Mouse (Mus musculus): ENCODE measurements around the gene Pheta2. TPM values are rescaled to one million over a fixed set of nuclear protein-coding genes. Genes with fewer than 3 reads are reported as not detected.

Pheta2 gene
- polyA plus RNA-seq, 1 experiment from 2014 or later = 3.0 TPM

DNA sequence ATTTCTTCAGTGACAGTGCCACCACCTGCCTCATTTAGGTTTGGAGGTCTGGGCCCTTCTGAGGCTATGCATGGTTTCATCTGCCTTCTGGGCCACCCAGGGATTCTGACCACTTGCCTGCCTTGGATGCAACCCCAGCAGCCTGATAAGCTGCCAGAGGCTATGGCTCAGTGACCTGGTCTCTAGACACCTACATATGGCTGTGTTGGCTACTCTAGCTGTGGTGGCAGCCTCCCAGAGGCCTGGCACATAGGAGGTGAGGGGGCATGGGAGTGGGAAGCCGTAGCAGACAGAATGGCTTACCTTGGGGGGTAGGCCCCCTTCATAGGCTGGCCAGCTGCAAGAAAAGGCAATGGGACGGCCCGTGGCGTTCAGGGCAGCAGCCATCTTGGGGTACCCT is 3.5 kb upstream of the Pheta2 start:
- H3K4me2 ChIP-seq = no peak overlapping the region
- WGBS = 99% methylated on average over 4 of the region's 4 CpGs
- H3K4me3 ChIP-seq = no peak overlapping the region
- peaks cover 23% of the 10 kb centered on the region for H3K4me1 ChIP-seq (replicated peaks)
- H3K9ac ChIP-seq = no peak overlapping the region
- H3K36me3 ChIP-seq = peaks cover 30% of the 10 kb centered on the region
- H3K27ac ChIP-seq (replicated peaks) = no peak overlapping the region
- no peak for ATAC-seq (ENCODE audit: low read depth)
- no peaks in the 10 kb centered on the region for H3K9me3 ChIP-seq
- H3K27me3 ChIP-seq = peaks cover 8% of the 10 kb centered on the region

DNA sequence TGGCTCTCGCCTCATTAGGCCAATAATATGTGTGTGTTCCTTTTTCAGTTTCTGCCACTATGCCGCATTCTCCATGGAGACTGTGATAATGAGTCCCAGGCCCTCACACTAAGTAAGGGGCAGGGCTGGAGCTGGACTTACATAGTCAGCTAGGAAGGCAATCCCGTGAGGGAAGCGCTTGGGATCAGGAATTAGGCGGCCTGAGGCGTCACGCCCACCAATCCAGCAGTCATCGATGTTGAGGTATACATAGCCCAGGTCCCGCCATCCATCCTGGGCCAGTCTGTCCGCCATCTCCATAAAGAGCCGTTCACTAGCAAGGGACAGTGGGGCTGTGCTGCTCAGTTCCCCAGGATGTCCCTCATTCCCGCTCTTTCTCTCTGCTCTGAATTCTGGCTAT is 2.1 kb upstream of the Pheta2 start:
- H3K36me3 ChIP-seq = peaks cover 26% of the 10 kb centered on the region
- H3K4me1 ChIP-seq (replicated peaks) = peaks cover 32% of the 10 kb centered on the region
- H3K4me2 ChIP-seq = peak overlapping the region; percentile 9; the same call in 1 of the 2 replicates
- peak overlapping the region; percentile 73; the same call in 1 of the 2 replicates for H3K9ac ChIP-seq
- H3K9me3 ChIP-seq = no peaks in the 10 kb centered on the region
- no peak overlapping the region for H3K4me3 ChIP-seq
- H3K27me3 ChIP-seq = peaks cover 19% of the 10 kb centered on the region
- no peak overlapping the region for H3K27ac ChIP-seq (replicated peaks)
- WGBS = 62% methylated on average over 12 of the region's 12 CpGs
- ATAC-seq (ENCODE audit: low read depth) = no peak

DNA sequence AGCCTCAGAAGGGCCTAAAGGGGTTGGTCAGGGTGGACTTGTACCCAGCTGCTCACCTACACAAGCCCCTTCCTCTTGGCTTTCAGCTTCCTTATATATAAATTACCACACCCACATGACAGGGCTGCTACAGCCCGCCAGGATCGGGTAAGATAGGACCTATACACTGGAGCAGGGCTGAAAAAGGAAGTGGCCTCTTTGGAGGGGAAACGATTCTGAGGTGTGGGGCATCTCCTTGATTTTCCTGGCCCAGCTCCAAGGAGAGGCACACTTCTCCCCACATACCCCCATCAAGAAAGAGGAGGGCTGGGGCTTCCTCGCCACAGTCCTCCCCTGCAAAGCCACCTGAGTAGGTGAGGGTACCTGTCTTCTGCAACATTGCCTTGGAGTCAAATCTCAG is 867 bp upstream of the Pheta2 start:
- no peak for ATAC-seq (ENCODE audit: low read depth)
- H3K36me3 ChIP-seq = peaks cover 21% of the 10 kb centered on the region
- peaks cover 39% of the 10 kb centered on the region for H3K4me1 ChIP-seq (replicated peaks)
- H3K9me3 ChIP-seq = no peaks in the 10 kb centered on the region
- WGBS = 42% methylated on average over 4 of the region's 4 CpGs
- H3K27ac ChIP-seq (replicated peaks) = no peak overlapping the region
- peak overlapping the region; percentile 65 for H3K4me2 ChIP-seq
- H3K4me3 ChIP-seq = peak overlapping the region; percentile 58
- H3K27me3 ChIP-seq = peaks cover 25% of the 10 kb centered on the region
- peak overlapping the region; percentile 73 for H3K9ac ChIP-seq

DNA sequence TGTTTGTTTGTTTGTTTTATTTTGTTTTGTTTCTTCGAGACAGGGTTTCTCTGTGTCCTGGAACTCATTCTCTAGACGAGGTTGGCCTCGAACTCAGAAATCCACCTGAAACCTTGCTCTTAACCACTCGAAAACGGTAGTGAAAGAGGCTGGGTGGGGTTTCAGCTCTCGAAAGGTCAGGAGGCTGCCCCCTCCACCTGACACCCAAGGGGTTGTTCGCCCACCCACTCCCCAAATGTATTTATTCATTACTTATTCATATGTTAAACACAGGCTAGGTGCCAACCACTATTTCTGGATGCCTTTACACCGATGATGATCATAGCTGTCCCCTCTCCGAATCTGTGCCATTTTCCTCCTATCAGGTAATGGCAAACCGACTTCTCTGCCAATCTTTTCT is 408 bp downstream of the Pheta2 start:
- no peak; the same call in 1 of the 2 replicates for ATAC-seq (ENCODE audit: low read depth)
- WGBS = 57% methylated on average over 10 of the region's 10 CpGs

DNA sequence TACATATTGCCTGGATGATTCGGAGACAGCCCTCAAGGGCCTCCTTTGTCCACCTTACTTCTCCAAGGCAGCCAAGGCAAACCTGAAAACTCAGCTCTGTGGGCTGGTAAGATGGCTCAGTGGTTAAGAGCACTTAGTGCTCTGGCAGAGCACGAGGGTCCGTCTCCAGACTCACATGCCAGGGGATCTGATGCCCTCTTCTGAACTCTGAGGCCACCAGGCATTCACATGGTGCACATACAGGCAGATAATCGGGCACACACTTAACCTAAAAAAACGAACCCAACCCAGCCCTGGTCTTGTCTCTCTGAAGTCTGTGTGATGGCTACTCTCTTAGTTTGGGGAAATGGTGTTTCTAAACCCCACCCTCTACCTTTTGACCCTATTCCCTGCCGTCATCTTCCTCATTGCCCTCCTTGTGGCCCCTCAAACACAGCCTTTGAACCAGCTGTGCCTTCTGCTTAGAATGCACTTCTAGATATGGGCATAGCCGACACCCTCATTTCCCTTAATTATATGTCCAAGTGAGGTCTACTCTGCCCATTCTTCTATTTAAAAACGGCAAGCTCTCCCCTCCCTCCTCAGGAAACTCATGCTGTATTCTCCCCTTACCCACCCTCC is 1.0 kb downstream of the Pheta2 start:
- no peak for ATAC-seq (ENCODE audit: low read depth)
- 0 out of 2 replicates have a peak overlapping the region, but pooled peaks have one; percentile 65 for H3K4me2 ChIP-seq
- H3K4me3 ChIP-seq = no peak overlapping the region
- no peak overlapping the region for H3K9ac ChIP-seq
- WGBS = 78% methylated on average over 8 of the region's 8 CpGs
- H3K36me3 ChIP-seq = peaks cover 12% of the 10 kb centered on the region
- no peaks in the 10 kb centered on the region for H3K9me3 ChIP-seq
- peaks cover 25% of the 10 kb centered on the region for H3K27me3 ChIP-seq
- H3K27ac ChIP-seq (replicated peaks) = no peak overlapping the region; the same call in 1 of the 2 replicates
- H3K4me1 ChIP-seq (replicated peaks) = peaks cover 39% of the 10 kb centered on the region

More for the DNA sequence above, 408 bp downstream of the Pheta2 start:
- H3K9ac ChIP-seq = peak overlapping the region; percentile 73
- no peaks in the 10 kb centered on the region for H3K9me3 ChIP-seq
- no peak overlapping the region for H3K27ac ChIP-seq (replicated peaks)
- H3K4me1 ChIP-seq (replicated peaks) = peaks cover 39% of the 10 kb centered on the region
- peaks cover 18% of the 10 kb centered on the region for H3K36me3 ChIP-seq
- H3K4me3 ChIP-seq = peak overlapping the region; percentile 58
- peak overlapping the region; percentile 65 for H3K4me2 ChIP-seq
- H3K27me3 ChIP-seq = peaks cover 25% of the 10 kb centered on the region

DNA sequence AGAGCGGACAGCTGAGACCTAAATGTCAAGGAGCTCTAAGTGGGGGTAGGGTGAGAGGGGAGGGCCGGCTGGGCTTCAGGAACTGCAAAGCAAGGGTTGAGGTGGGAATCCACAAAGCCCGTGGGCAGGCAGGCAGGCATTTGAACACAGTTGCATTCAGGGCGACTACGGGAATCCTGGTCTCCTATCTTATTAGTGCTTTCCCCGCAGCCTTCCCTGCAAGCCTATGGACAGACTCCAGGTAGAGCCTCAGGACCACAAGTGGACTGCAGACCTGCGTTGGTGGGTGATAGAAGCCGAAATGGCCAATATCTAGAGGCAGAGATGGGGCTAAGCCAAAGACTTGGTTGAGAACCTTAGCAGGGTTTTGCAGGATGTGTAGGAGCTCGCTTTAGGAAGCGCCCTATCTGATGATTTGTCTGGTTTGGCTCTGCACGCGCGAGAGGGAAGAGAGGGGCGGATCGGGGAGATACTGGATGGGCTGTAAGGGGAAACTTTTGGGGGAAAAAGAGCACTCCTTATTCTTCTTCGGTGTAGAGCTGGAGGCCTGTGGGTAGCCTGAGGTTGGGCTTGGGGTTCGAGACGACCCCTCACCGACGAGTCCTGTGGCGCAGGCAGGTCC is 1.8 kb downstream of the Pheta2 start:
- Histone ChIP-seq H3K4me1 (replicated peaks) (peaks cover 39% of the 10 kb centered on the region), H3K9ac (peak overlapping the region; percentile 65), H3K27ac (replicated peaks) (peak overlapping the region; percentile 28; the same call in 1 of the 2 replicates), H3K27me3 (peaks cover 25% of the 10 kb centered on the region), H3K36me3 (peaks cover 4% of the 10 kb centered on the region), H3K4me3 (peak overlapping the region; percentile 34), H3K4me2 (peak overlapping the region; percentile 54), H3K9me3 (no peaks in the 10 kb centered on the region)
- 47% methylated on average over 21 of the region's 21 CpGs for WGBS
- ATAC-seq (ENCODE audit: low read depth) = no peak

DNA sequence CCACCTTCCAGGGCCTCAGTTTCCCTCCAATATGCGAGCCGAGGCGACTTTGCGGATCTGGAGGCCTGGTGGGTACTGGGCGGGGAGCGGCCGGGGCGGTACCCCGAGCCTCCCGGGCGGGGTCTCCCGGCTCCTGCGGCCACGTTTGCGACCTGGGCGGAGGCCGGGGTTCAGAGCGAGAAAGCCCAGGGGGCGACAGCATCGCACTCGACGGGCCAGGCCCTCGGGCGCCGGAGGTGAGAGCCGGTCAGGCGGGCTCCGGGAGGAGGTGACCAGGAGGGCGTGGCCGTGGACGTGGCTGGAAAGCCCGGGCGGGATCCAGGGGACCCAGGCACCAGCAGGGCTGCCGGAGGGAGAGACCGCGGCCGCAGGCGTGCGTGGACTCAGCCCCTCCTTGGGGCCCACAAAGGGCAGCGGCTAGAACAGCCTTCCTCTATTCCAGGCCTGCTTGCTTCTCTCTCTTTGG is 2.3 kb downstream of the Pheta2 start:
- Histone ChIP-seq H3K4me3 (peak overlapping the region; percentile 34), H3K27ac (replicated peaks) (peak overlapping the region; percentile 28; the same call in 1 of the 2 replicates), H3K4me1 (replicated peaks) (peaks cover 39% of the 10 kb centered on the region), H3K4me2 (peak overlapping the region; percentile 54), H3K9ac (peak overlapping the region; percentile 65), H3K27me3 (peaks cover 25% of the 10 kb centered on the region), H3K9me3 (no peaks in the 10 kb centered on the region), H3K36me3 (no peaks in the 10 kb centered on the region; the same call in 1 of the 2 replicates)
- ATAC-seq (ENCODE audit: low read depth) = no peak
- WGBS = 3% methylated on average over 31 of the region's 40 CpGs

DNA sequence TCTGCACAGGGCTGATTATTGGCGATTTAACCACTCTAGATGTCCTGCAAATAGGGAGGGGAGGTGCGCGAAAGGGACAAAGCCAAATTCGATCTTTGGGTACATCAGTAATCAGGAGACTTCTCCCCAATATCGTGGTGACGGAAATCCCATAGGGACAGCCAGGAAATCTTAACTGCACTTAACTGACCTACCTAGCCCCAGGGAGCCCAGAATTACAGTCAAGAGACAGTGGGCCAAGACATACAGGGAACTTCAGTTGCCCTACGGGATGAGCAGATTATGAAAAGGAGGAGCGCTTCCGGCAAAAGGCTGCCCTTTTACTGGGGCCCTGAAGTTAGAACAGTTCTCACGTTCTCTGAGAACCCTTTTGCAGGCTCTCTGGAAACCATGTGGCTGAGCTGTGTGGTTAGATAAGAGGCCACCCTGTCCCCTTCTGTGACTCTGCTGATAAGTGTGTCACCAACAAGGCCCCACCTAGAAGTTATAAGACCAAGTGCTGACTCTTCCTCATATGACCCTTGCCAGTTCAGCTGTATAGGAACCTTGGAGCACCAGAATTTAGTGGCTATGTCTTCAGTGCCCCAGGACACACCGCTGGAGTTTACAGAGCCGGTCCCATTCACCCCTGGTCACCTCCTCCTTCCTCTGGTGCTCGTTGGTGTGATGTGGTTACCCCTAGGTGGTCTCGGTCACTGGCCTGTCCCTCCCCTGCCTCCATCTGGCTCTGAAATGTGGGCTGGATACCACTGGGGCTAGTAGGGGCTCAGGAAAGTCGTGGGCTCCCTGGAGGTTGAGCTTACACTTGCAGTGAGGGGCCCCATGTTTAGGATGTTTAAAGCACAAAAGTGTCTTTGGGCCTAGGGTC is 3.2 kb downstream of the Pheta2 start:
- no peaks in the 10 kb centered on the region for H3K36me3 ChIP-seq
- H3K4me3 ChIP-seq = peak overlapping the region; percentile 34; the same call in 1 of the 2 replicates
- H3K4me2 ChIP-seq = peak overlapping the region; percentile 54
- no peak for ATAC-seq (ENCODE audit: low read depth)
- peaks cover 25% of the 10 kb centered on the region for H3K27me3 ChIP-seq
- peaks cover 36% of the 10 kb centered on the region for H3K4me1 ChIP-seq (replicated peaks)
- H3K27ac ChIP-seq (replicated peaks) = peak overlapping the region; percentile 28; the same call in 1 of the 2 replicates
- H3K9me3 ChIP-seq = no peaks in the 10 kb centered on the region
- 68% methylated on average over 15 of the region's 15 CpGs for WGBS
- peak overlapping the region; percentile 65 for H3K9ac ChIP-seq

DNA sequence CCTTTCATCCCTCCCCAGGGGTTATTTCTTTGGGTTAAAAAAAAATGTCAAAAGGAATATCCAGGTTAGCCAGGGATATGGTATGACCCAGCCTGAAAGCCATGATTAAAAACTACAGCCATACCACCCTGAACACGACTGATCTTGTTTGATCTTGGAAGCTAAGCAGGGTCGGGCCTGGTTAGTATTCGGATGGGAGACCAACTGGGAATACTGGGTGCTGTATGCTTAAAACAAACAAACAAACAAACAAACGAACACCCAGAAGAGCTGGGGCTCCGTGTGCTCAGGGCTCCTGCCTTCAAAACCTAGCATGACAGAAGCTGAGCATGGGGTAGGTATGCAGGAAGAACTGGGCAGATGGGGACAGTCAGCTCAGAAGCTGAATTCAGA is 3.8 kb downstream of the Pheta2 start:
- H3K4me3 ChIP-seq = no peak overlapping the region
- 0 out of 2 replicates have a peak overlapping the region, but pooled peaks have one; percentile 54 for H3K4me2 ChIP-seq
- no peak overlapping the region for H3K27ac ChIP-seq (replicated peaks)
- WGBS = 86% methylated on average over 5 of the region's 5 CpGs
- no peaks in the 10 kb centered on the region for H3K36me3 ChIP-seq
- no peaks in the 10 kb centered on the region for H3K9me3 ChIP-seq
- H3K9ac ChIP-seq = no peak overlapping the region
- no peak for ATAC-seq (ENCODE audit: low read depth)
- peaks cover 36% of the 10 kb centered on the region for H3K4me1 ChIP-seq (replicated peaks)
- H3K27me3 ChIP-seq = peaks cover 25% of the 10 kb centered on the region

DNA sequence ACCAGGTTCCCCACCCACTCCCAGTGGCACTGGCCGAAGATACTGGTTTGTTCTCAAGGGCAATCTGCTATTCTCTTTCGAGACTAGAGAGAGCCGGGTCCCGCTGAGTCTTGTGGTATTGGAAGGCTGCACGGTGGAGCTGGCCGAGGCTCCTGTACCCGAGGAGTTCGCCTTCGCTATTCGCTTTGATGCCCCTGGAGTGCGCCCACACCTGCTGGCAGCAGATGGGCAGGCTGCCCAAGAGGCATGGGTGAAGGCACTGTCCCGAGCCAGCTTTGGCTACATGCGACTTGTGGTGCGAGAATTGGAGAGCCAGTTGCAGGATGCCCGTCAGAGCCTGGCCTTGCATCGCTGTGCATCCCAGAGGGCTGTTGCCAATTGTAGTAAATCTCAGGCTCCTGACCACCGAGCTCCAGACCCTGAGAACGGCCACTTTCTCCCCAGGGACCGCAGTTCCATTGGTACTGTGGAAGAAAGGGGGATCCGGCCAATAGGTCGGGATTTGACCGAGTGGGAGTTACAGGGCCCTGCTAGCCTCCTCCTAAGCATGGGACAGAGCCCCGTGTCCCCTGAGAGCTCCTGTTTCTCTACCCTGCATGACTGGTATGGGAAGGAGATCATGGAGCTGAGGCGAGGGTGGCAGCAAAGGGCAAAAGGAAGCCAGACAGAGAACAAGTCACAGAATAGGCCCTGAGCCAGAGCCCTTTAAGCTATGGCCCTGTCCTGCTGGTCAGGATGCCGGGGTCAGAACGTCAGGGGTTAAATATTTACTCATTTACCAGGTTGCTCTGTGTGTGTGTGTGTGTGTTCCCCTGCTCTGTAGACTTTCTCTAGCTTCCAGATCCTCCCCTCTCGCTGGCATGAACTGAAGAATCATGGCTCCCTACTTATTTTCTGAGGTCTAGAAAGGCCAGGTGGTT is 4.9 kb downstream of the Pheta2 start:
- Histone ChIP-seq H3K9me3 (no peaks in the 10 kb centered on the region), H3K4me3 (no peak overlapping the region), H3K27ac (replicated peaks) (no peak overlapping the region), H3K9ac (no peak overlapping the region), H3K36me3 (peaks cover 9% of the 10 kb centered on the region), H3K27me3 (peaks cover 25% of the 10 kb centered on the region), H3K4me1 (replicated peaks) (peaks cover 37% of the 10 kb centered on the region), H3K4me2 (no peak overlapping the region)
- no peak for ATAC-seq (ENCODE audit: low read depth)
- 89% methylated on average over 27 of the region's 27 CpGs for WGBS

DNA sequence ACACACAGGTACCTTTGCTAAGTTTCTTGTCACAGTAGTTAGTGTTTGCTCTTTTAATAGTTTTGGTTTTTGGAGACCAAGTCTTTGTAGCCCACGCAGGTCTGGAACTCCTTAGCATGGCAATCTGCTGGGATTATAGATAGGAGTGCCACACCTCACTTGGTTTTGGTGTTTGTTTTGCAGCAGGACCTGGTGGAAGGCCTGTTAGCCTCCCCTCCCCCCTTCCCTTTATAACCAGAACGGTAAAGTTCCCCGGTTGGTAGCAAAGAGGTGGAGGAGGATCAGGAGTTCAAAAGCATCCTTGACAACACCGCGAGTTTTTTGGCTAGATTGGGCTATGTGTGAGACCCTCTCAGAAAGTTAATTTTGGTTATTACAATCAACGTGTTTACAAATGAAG is 6.2 kb downstream of the Pheta2 start:
- H3K4me2 ChIP-seq = no peak overlapping the region
- no peak for ATAC-seq (ENCODE audit: low read depth)
- 93% methylated on average over 6 of the region's 6 CpGs for WGBS
- no peak overlapping the region for H3K4me3 ChIP-seq
- peaks cover 20% of the 10 kb centered on the region for H3K27me3 ChIP-seq
- peaks cover 23% of the 10 kb centered on the region for H3K36me3 ChIP-seq
- H3K9ac ChIP-seq = no peak overlapping the region
- no peak overlapping the region for H3K27ac ChIP-seq (replicated peaks)
- peaks cover 37% of the 10 kb centered on the region for H3K4me1 ChIP-seq (replicated peaks)
- no peaks in the 10 kb centered on the region for H3K9me3 ChIP-seq
